Mouse (Mus musculus): ENCODE measurements around the gene Apol6. TPM values are rescaled to one million over a fixed set of nuclear protein-coding genes. Genes with fewer than 3 reads are reported as not detected.

Gene Apol6
- total RNA-seq (2021), result 9.8 and 12.1 TPM in 2 replicates
- long read RNA-seq, partial matches to known transcripts, result 2 of 2 reads
- long read RNA-seq, other reads (novel, unspliced or antisense), result 0 of 2 reads

GRCm38 (mm10) chr15:77044597-77045320, at the start of gene Apol6:
TSS of gene Apol6 (plus strand) at chr15:77044729.
- DNase-seq, result peak; percentile 23

GRCm38 (mm10) chr15:76998048-76998447, 46.5 kb upstream of the Apol6 start:
- no peak for DNase-seq

- peak; percentile 49 for DNase-seq
Measured at GRCm38 (mm10) chr15:76998878-76999588, 45.5 kb upstream of the Apol6 start.

- no peak for DNase-seq
Measured at GRCm38 (mm10) chr15:77003173-77003867, 41.2 kb upstream of the Apol6 start.

- peak; percentile 56 for DNase-seq
Measured at GRCm38 (mm10) chr15:77003868-77004215, 40.7 kb upstream of the Apol6 start.

GRCm38 (mm10) chr15:77008851-77009250, 35.7 kb upstream of the Apol6 start:
- DNase-seq, result peak; percentile 28

GRCm38 (mm10) chr15:77013753-77014241, 30.7 kb upstream of the Apol6 start:
- peak; percentile 34 for DNase-seq

GRCm38 (mm10) chr15:77014431-77014830, 30.1 kb upstream of the Apol6 start:
- DNase-seq, result no peak

- no peak for DNase-seq
Measured at GRCm38 (mm10) chr15:77014985-77015384, 29.5 kb upstream of the Apol6 start.

GRCm38 (mm10) chr15:77016509-77016908, 28.0 kb upstream of the Apol6 start:
- DNase-seq, result no peak

GRCm38 (mm10) chr15:77017897-77018296, 26.6 kb upstream of the Apol6 start:
- no peak for DNase-seq

- DNase-seq, result no peak
Measured at GRCm38 (mm10) chr15:77018740-77019340, 25.7 kb upstream of the Apol6 start.

GRCm38 (mm10) chr15:77019533-77019932, 25.0 kb upstream of the Apol6 start:
- no peak for DNase-seq

GRCm38 (mm10) chr15:77020136-77020535, 24.4 kb upstream of the Apol6 start:
- DNase-seq, result no peak

- no peak for DNase-seq
Measured at GRCm38 (mm10) chr15:77021056-77021455, 23.5 kb upstream of the Apol6 start.

- no peak for DNase-seq
Measured at GRCm38 (mm10) chr15:77021851-77022250, 22.7 kb upstream of the Apol6 start.

GRCm38 (mm10) chr15:77022401-77022957, 22.1 kb upstream of the Apol6 start:
- no peak for DNase-seq

- no peak for DNase-seq
Measured at GRCm38 (mm10) chr15:77025884-77026583, 18.5 kb upstream of the Apol6 start.

- no peak for DNase-seq
Measured at GRCm38 (mm10) chr15:77027117-77027516, 17.4 kb upstream of the Apol6 start.

GRCm38 (mm10) chr15:77027675-77028074, 16.9 kb upstream of the Apol6 start:
- DNase-seq, result no peak

GRCm38 (mm10) chr15:77029331-77029991, 15.1 kb upstream of the Apol6 start:
- no peak for DNase-seq
